Mouse (Mus musculus): ENCODE results near the gene Lrrc66. TPM values are rescaled to one million over a fixed set of nuclear protein-coding genes. Genes with fewer than 3 reads are reported as not detected.

Lrrc66 gene
- total and polyA plus RNA-seq, 3 experiments: 1.1 TPM; not detected in 1

- Histone ChIP-seq H3K79me2 (ENCODE audit: control insufficient read depth, insufficient read depth, low read length, poor library complexity) (no peaks in the 10 kb centered on the region), H3K4me3 (ENCODE audit: control insufficient read depth in 1 of 2, insufficient read depth in 1 of 2, low read depth in 2 of 2, low read length in 2 of 2) (no peak overlapping the region), H3K9ac (ENCODE audit: control insufficient read depth, low read depth, low read length, poor library complexity, severe bottlenecking) (no peak overlapping the region), H3K27ac (ENCODE audit: control insufficient read depth, low read depth, low read length) (no peak overlapping the region), H3K27me3 (ENCODE audit: control insufficient read depth in 1 of 2, insufficient read depth in 2 of 2, low read length in 2 of 2) (no peaks in the 10 kb centered on the region), H3K4me1 (ENCODE audit: control insufficient read depth in 1 of 2, insufficient read depth in 2 of 2, low read length in 2 of 2) (no peaks in the 10 kb centered on the region), H3K36me3 (ENCODE audit: control insufficient read depth in 1 of 2, insufficient read depth in 2 of 2, low read length in 2 of 2) (no peaks in the 10 kb centered on the region; a peak in 1 of 4 replicates), H3K9me3 (replicated peaks; ENCODE audit: insufficient read depth, low read length) (no peaks in the 10 kb centered on the region)
- TF ChIP-seq TBP (IDR thresholded peaks at IDR 0.05; ENCODE audit: low read depth, low read length): no peak
- TF ChIP-seq ELF1 (IDR thresholded peaks at IDR 0.05; ENCODE audit: low read depth, low read length): no peak
- TF ChIP-seq ETS1 (IDR thresholded peaks at IDR 0.05; ENCODE audit: low read depth, low read length): no peak
- DNase-seq (ENCODE audit: low read depth, low spot score): no peak
These were observed 73.6 kb downstream of the Lrrc66 start for GRCm38 (mm10) chr5:73558756-73559155.

DNA sequence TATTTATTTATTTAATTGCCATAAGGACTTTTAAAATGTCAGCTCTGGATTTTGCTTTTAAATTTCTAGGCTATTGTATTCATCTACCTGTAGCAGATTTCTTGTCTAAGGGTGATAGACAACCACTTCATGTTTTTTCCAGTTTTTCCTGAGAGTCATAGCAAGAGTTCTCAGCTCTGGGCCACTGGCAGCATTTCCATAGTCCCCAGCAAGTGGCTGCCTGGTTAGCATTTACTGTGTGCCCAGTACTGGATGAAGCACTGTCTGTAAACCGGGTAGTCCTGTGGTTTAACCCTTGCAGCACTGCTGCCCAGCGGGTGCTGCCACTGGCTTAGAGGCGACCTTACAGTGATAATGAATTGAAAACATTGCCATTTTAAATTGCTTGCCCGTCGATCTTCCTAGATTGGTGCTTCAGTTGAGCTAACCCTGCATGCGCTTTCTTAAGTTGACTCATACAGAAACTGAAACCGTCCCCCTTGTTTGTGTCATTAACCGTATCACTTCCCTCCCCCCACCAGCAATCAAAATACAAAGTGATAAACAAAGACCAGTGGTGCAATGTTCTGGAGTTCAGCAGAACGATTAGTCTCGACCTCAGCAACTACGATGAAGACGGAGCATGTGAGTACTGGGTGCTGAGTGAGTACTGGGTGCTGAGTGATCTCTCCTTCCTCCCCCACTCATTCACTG is 75.4 kb downstream of the Lrrc66 start:
- no peak overlapping the region for H3K4me3 ChIP-seq (ENCODE audit: control insufficient read depth in 1 of 2, insufficient read depth in 1 of 2, low read depth in 2 of 2, low read length in 2 of 2)
- no peaks in the 10 kb centered on the region for H3K4me1 ChIP-seq (ENCODE audit: control insufficient read depth in 1 of 2, insufficient read depth in 2 of 2, low read length in 2 of 2)
- H3K9ac ChIP-seq (ENCODE audit: control insufficient read depth, low read depth, low read length, poor library complexity, severe bottlenecking): no peak overlapping the region
- H3K36me3 ChIP-seq (ENCODE audit: control insufficient read depth in 1 of 2, insufficient read depth in 2 of 2, low read length in 2 of 2): peaks cover 0 to 4% of the 10 kb centered on the region in 2 experiments; a peak in 2 of 4 replicates
- no peak for DNase-seq (ENCODE audit: low read depth, low spot score)
- TF ChIP-seq ZC3H11A (IDR thresholded peaks at IDR 0.05; ENCODE audit: low read depth, low read length) (no peak), SIN3A (IDR thresholded peaks at IDR 0.05; ENCODE audit: low read length) (no peak), GATA1 (IDR thresholded peaks at IDR 0.05; ENCODE audit: low read depth, low read length) (no peak), MAX (IDR thresholded peaks at IDR 0.05; ENCODE audit: low read length) (no peak), JUND (IDR thresholded peaks at IDR 0.05; ENCODE audit: low read depth, low read length) (no peak), CHD2 (IDR thresholded peaks at IDR 0.05; ENCODE audit: low read length) (no peak)
- H3K27ac ChIP-seq (ENCODE audit: control insufficient read depth, low read depth, low read length): no peak overlapping the region
- no peaks in the 10 kb centered on the region for H3K27me3 ChIP-seq (ENCODE audit: control insufficient read depth in 1 of 2, insufficient read depth in 2 of 2, low read length in 2 of 2)
- H3K9me3 ChIP-seq (replicated peaks; ENCODE audit: insufficient read depth, low read length): no peaks in the 10 kb centered on the region
- no peaks in the 10 kb centered on the region for H3K79me2 ChIP-seq (ENCODE audit: control insufficient read depth, insufficient read depth, low read length, poor library complexity)

Other genes starting within 250 kb of the Lrrc66 start
- gene Cwh43, start 226.5 kb downstream of the Lrrc66 start, total RNA-seq (2012; rRNA removed): not detected in 2 replicates
- gene Cwh43, start 226.5 kb downstream of the Lrrc66 start, polyA plus RNA-seq (2012; ENCODE audit: insufficient read depth in 1 of 2, insufficient read length in 2 of 2, low read depth in 1 of 2, low replicate concordance in 2 of 2, missing spikeins in 1 of 2): not detected
- gene Dcun1d4, start 151.5 kb downstream of the Lrrc66 start, total RNA-seq (2012; rRNA removed): 7.6 and 9.2 TPM in 2 replicates
- gene Dcun1d4, start 151.5 kb downstream of the Lrrc66 start, polyA plus RNA-seq (2012; ENCODE audit: insufficient read depth in 1 of 2, insufficient read length in 2 of 2, low read depth in 1 of 2, low replicate concordance in 2 of 2, missing spikeins in 1 of 2): 10 to 100 TPM in 1 of 2 experiments, not detected in 1; 10.0 TPM
- gene Sgcb, start 15.3 kb upstream of the Lrrc66 start, total RNA-seq (2012; rRNA removed): 3.6 and 4.1 TPM in 2 replicates
- 1 to 10 TPM in 1 of 2 experiments, not detected in 1; 8.4 TPM for gene Sgcb, start 15.3 kb upstream of the Lrrc66 start, polyA plus RNA-seq (2012; ENCODE audit: insufficient read depth in 1 of 2, insufficient read length in 2 of 2, low read depth in 1 of 2, low replicate concordance in 2 of 2, missing spikeins in 1 of 2)
- not detected in 2 replicates for gene Spata18, start 18.9 kb upstream of the Lrrc66 start, total RNA-seq (2012; rRNA removed)
- not detected for gene Spata18, start 18.9 kb upstream of the Lrrc66 start, polyA plus RNA-seq (2012; ENCODE audit: insufficient read depth in 1 of 2, insufficient read length in 2 of 2, low read depth in 1 of 2, low replicate concordance in 2 of 2, missing spikeins in 1 of 2)